Mouse (Mus musculus): ENCODE measurements at regions not wholly inside any gene's neighbourhood (a gene's known extent, or its start where the extent isn't known, plus 50 kb on each side); places are given as distances from the start of the nearest gene placed in this dataset.

GRCm38 (mm10) chr1:35786241-35786640 is 282.0 kb upstream of the Hs6st1 start:
- WGBS, result 90% methylated on average over 4 of the region's 4 CpGs
- TF ChIP-seq CTCF (IDR thresholded peaks at IDR 0.05; ENCODE audit: low read depth) (no peak), EP300 (optimal IDR thresholded peaks at IDR 0.05) (no peak)
- no peak for ATAC-seq (ENCODE audit: low FRiP score, low TSS enrichment)

GRCm38 (mm10) chr1:35786668-35787213 is 281.5 kb upstream of the Hs6st1 start:
- TF ChIP-seq EP300 (optimal IDR thresholded peaks at IDR 0.05), result no peak
- no peak for TF ChIP-seq CTCF (IDR thresholded peaks at IDR 0.05; ENCODE audit: low read depth)
- H3K9ac ChIP-seq (ENCODE audit: low read length), result no peak overlapping the region
- no peaks in the 10 kb centered on the region for H3K27me3 ChIP-seq (ENCODE audit: control insufficient read depth, insufficient read depth, low read length)
- no peaks in the 10 kb centered on the region for H3K4me1 ChIP-seq (replicated peaks; ENCODE audit: control insufficient read depth, insufficient read depth)
- H3K9me3 ChIP-seq (ENCODE audit: control insufficient read depth, low read length), result no peaks in the 10 kb centered on the region
- H3K36me3 ChIP-seq (ENCODE audit: control insufficient read depth, insufficient read depth, low read length), result no peaks in the 10 kb centered on the region
- WGBS, result 51% methylated on average over 8 of the region's 8 CpGs
- no peak for DNase-seq (ENCODE audit: low spot score)
- ATAC-seq (ENCODE audit: low FRiP score, low TSS enrichment), result no peak
- no peak overlapping the region for H3K27ac ChIP-seq (replicated peaks)
- H3K4me3 ChIP-seq (ENCODE audit: low read depth, low read length), result no peak overlapping the region
- H3K4me2 ChIP-seq (replicated peaks; ENCODE audit: low read depth), result no peak overlapping the region

More at GRCm38 (mm10) chr1:35786241-35786640, 282.0 kb upstream of the Hs6st1 start:
- H3K9me3 ChIP-seq (ENCODE audit: control insufficient read depth, low read length), result no peaks in the 10 kb centered on the region
- no peak overlapping the region for H3K4me3 ChIP-seq (ENCODE audit: low read depth, low read length)
- DNase-seq (ENCODE audit: low spot score), result no peak
- no peak overlapping the region for H3K9ac ChIP-seq (ENCODE audit: low read length)
- no peaks in the 10 kb centered on the region for H3K36me3 ChIP-seq (ENCODE audit: control insufficient read depth, insufficient read depth, low read length)
- no peak overlapping the region for H3K27ac ChIP-seq (replicated peaks)
- H3K27me3 ChIP-seq (ENCODE audit: control insufficient read depth, insufficient read depth, low read length), result no peaks in the 10 kb centered on the region
- no peaks in the 10 kb centered on the region for H3K4me1 ChIP-seq (replicated peaks; ENCODE audit: control insufficient read depth, insufficient read depth)
- H3K4me2 ChIP-seq (replicated peaks; ENCODE audit: low read depth), result no peak overlapping the region

- DNase-seq (ENCODE audit: low spot score) (no peak), ATAC-seq (ENCODE audit: low FRiP score, low TSS enrichment) (no peak)
- H3K9ac ChIP-seq (ENCODE audit: low read length), result no peak overlapping the region
- no peak overlapping the region for H3K4me3 ChIP-seq (ENCODE audit: low read depth, low read length)
- no peak overlapping the region for H3K27ac ChIP-seq (replicated peaks)
- 75% methylated on average over 2 of the region's 2 CpGs for WGBS
- no peak overlapping the region for H3K4me2 ChIP-seq (replicated peaks; ENCODE audit: low read depth)
- no peaks in the 10 kb centered on the region for H3K27me3 ChIP-seq (ENCODE audit: control insufficient read depth, insufficient read depth, low read length)
- H3K36me3 ChIP-seq (ENCODE audit: control insufficient read depth, insufficient read depth, low read length), result no peaks in the 10 kb centered on the region
- TF ChIP-seq CTCF (IDR thresholded peaks at IDR 0.05; ENCODE audit: low read depth) (no peak), EP300 (optimal IDR thresholded peaks at IDR 0.05) (no peak)
- H3K4me1 ChIP-seq (replicated peaks; ENCODE audit: control insufficient read depth, insufficient read depth), result no peaks in the 10 kb centered on the region
- no peaks in the 10 kb centered on the region for H3K9me3 ChIP-seq (ENCODE audit: control insufficient read depth, low read length)
Observed at GRCm38 (mm10) chr1:35797064-35797463, 271.1 kb upstream of the Hs6st1 start.

- H3K4me1 ChIP-seq (replicated peaks; ENCODE audit: control insufficient read depth, insufficient read depth), result no peaks in the 10 kb centered on the region
- no peak overlapping the region for H3K4me2 ChIP-seq (replicated peaks; ENCODE audit: low read depth)
- H3K36me3 ChIP-seq (ENCODE audit: control insufficient read depth, insufficient read depth, low read length), result no peaks in the 10 kb centered on the region
- no peak for TF ChIP-seq CTCF (IDR thresholded peaks at IDR 0.05; ENCODE audit: low read depth)
- TF ChIP-seq EP300 (optimal IDR thresholded peaks at IDR 0.05), result no peak
- no peak overlapping the region for H3K4me3 ChIP-seq (ENCODE audit: low read depth, low read length)
- DNase-seq (ENCODE audit: low spot score), result no peak
- H3K9me3 ChIP-seq (ENCODE audit: control insufficient read depth, low read length), result no peaks in the 10 kb centered on the region
- no peaks in the 10 kb centered on the region for H3K27me3 ChIP-seq (ENCODE audit: control insufficient read depth, insufficient read depth, low read length)
- WGBS, result 79% methylated on average over 2 of the region's 2 CpGs
- H3K9ac ChIP-seq (ENCODE audit: low read length), result no peak overlapping the region
- H3K27ac ChIP-seq (replicated peaks), result no peak overlapping the region
- ATAC-seq (ENCODE audit: low FRiP score, low TSS enrichment), result no peak
Observed at GRCm38 (mm10) chr1:35797526-35797925, 270.7 kb upstream of the Hs6st1 start.

- no peaks in the 10 kb centered on the region for H3K36me3 ChIP-seq (ENCODE audit: control insufficient read depth, insufficient read depth, low read length)
- WGBS, result 74% methylated on average over 3 of the region's 3 CpGs
Observed at GRCm38 (mm10) chr1:35805546-35805945, 262.7 kb upstream of the Hs6st1 start.

GRCm38 (mm10) chr1:35806329-35806728 is 261.9 kb upstream of the Hs6st1 start:
- Histone ChIP-seq H3K27ac (replicated peaks) (no peak overlapping the region), H3K4me1 (replicated peaks; ENCODE audit: control insufficient read depth, insufficient read depth) (no peaks in the 10 kb centered on the region), H3K9ac (ENCODE audit: low read length) (no peak overlapping the region), H3K36me3 (ENCODE audit: control insufficient read depth, insufficient read depth, low read length) (no peaks in the 10 kb centered on the region), H3K4me2 (replicated peaks; ENCODE audit: low read depth) (no peak overlapping the region), H3K9me3 (ENCODE audit: control insufficient read depth, low read length) (no peaks in the 10 kb centered on the region), H3K4me3 (ENCODE audit: low read depth, low read length) (no peak overlapping the region), H3K27me3 (ENCODE audit: control insufficient read depth, insufficient read depth, low read length) (no peaks in the 10 kb centered on the region)
- DNase-seq (ENCODE audit: low spot score) (no peak), ATAC-seq (ENCODE audit: low FRiP score, low TSS enrichment) (no peak)
- TF ChIP-seq CTCF (IDR thresholded peaks at IDR 0.05; ENCODE audit: low read depth) (no peak), EP300 (optimal IDR thresholded peaks at IDR 0.05) (no peak)
- WGBS, result 31% methylated on average over 2 of the region's 2 CpGs

More at GRCm38 (mm10) chr1:35805546-35805945, 262.7 kb upstream of the Hs6st1 start:
- ATAC-seq (ENCODE audit: low FRiP score, low TSS enrichment) (no peak), DNase-seq (ENCODE audit: low spot score) (no peak)
- Histone ChIP-seq H3K4me3 (ENCODE audit: low read depth, low read length) (no peak overlapping the region), H3K4me2 (replicated peaks; ENCODE audit: low read depth) (no peak overlapping the region), H3K27me3 (ENCODE audit: control insufficient read depth, insufficient read depth, low read length) (no peaks in the 10 kb centered on the region), H3K27ac (replicated peaks) (no peak overlapping the region), H3K4me1 (replicated peaks; ENCODE audit: control insufficient read depth, insufficient read depth) (no peaks in the 10 kb centered on the region), H3K9ac (ENCODE audit: low read length) (no peak overlapping the region), H3K9me3 (ENCODE audit: control insufficient read depth, low read length) (no peaks in the 10 kb centered on the region)
- no peak for TF ChIP-seq CTCF (IDR thresholded peaks at IDR 0.05; ENCODE audit: low read depth)
- no peak for TF ChIP-seq EP300 (optimal IDR thresholded peaks at IDR 0.05)

Data from stomach, postnatal 0 days (tissue).